Mouse (Mus musculus) heart, embryonic 13.5 days (tissue): ENCODE measurements around the gene Phactr3. TPM values are rescaled to one million over a fixed set of nuclear protein-coding genes. Genes with fewer than 3 reads are reported as not detected.

ENCODE experiments used
- ATAC-seq: fragments of 200-750 bp; cut with Nextera tagmentation; 2 replicates; pipeline ENCODE4 v1.8.0; 2017; ENCODE audit warnings: moderate TSS enrichment; ENCODE audit not compliant: insufficient number of reproducible peaks, low FRiP score, low TSS enrichment; ENCODE audit errors: extremely low read depth
- H3K27ac ChIP-seq: fragments of 300-500 bp; sonication (generic); replicated peaks from 2 replicates; pipeline ENCODE4 v1.5.1; 2015; ENCODE audit warnings: moderate library complexity, mild to moderate bottlenecking, inconsistent platforms
- H3K27me3 ChIP-seq: fragments of 300-500 bp; sonication (generic); replicated peaks from 2 replicates; pipeline ENCODE4 v1.6.1; 2015; ENCODE audit warnings: mild to moderate bottlenecking, inconsistent platforms
- H3K36me3 ChIP-seq: fragments of 300-500 bp; sonication (generic); 2 replicates; pipeline ENCODE4 v1.6.1; 2015; ENCODE audit warnings: mild to moderate bottlenecking, inconsistent platforms
- H3K4me1 ChIP-seq: fragments of 300-500 bp; sonication (generic); 2 replicates; pipeline ENCODE4 v1.6.1; 2015; ENCODE audit warnings: inconsistent platforms
- H3K4me2 ChIP-seq: fragments of 300-500 bp; sonication (generic); 2 replicates; pipeline ENCODE4 v1.6.1; 2015; ENCODE audit warnings: inconsistent platforms, mild to moderate bottlenecking, moderate library complexity
- H3K4me3 ChIP-seq: fragments of 300-500 bp; sonication (generic); 2 replicates; pipeline ENCODE4 v1.5.1; 2015; ENCODE audit warnings: moderate library complexity, mild to moderate bottlenecking, inconsistent platforms
- H3K9ac ChIP-seq: fragments of 300-500 bp; sonication (generic); 2 replicates; pipeline ENCODE4 v1.6.1; 2015; ENCODE audit warnings: inconsistent platforms, mild to moderate bottlenecking, moderate library complexity
- H3K9me3 ChIP-seq: fragments of 300-500 bp; sonication (generic); 2 replicates; pipeline ENCODE4 v1.6.1; 2016; ENCODE audit warnings: inconsistent platforms
- WGBS: fragments of 180-500 bp; shearing (Covaris S2); methylation state at CpG from one replicate; pipeline ENCODE4 v1.1.7; 2015; ENCODE audit warnings: mixed read lengths; 5-methylcytosine and 5-hydroxymethylcytosine counted together
- polyA plus RNA-seq: library from polyadenylated mRNA; unstranded; fragments of >200 nt; fragmentation: Nextera tagmentation; extraction: Ambion mirVana; gene quantifications from 2 replicates; pipeline ENCODE4 v1.2.1, GENCODE M21; 2015

The Phactr3 gene
- polyA plus RNA-seq, 1 experiment from 2014 or later, result 6.8 TPM

- no peaks in the 10 kb centered on the region for H3K36me3 ChIP-seq
- H3K9ac ChIP-seq, result no peak overlapping the region
- 7% methylated on average over 3 of the region's 3 CpGs for WGBS
- H3K4me3 ChIP-seq, result no peak overlapping the region
- peaks cover 8% of the 10 kb centered on the region for H3K4me1 ChIP-seq
- H3K9me3 ChIP-seq, result no peaks in the 10 kb centered on the region
- no peak for ATAC-seq
- peaks cover 46% of the 10 kb centered on the region for H3K27me3 ChIP-seq
- H3K27ac ChIP-seq, result no peak overlapping the region
- no peak overlapping the region for H3K4me2 ChIP-seq
These were observed 18.7 kb downstream of the Phactr3 start for GRCm38 (mm10) chr2:178137518-178137917.

- ATAC-seq, result no peak
- no peaks in the 10 kb centered on the region for H3K36me3 ChIP-seq
- WGBS, result 8% methylated on average over 10 of the region's 10 CpGs
- no peak overlapping the region for H3K4me3 ChIP-seq
- H3K27me3 ChIP-seq, result peaks cover 78% of the 10 kb centered on the region
- no peak overlapping the region for H3K9ac ChIP-seq
- peaks cover 8% of the 10 kb centered on the region for H3K4me1 ChIP-seq
- no peak overlapping the region for H3K27ac ChIP-seq
- 0 out of 2 replicates have a peak overlapping the region, but pooled peaks have one; percentile 63 for H3K4me2 ChIP-seq
- H3K9me3 ChIP-seq, result no peaks in the 10 kb centered on the region
These were observed 22.7 kb downstream of the Phactr3 start for GRCm38 (mm10) chr2:178141489-178141922.

GRCm38 (mm10) chr2:178142291-178143023, 23.7 kb downstream of the Phactr3 start:
- H3K27me3 ChIP-seq, result peaks cover 87% of the 10 kb centered on the region
- peak overlapping the region; percentile 69 for H3K9ac ChIP-seq
- ATAC-seq, result no peak
- H3K9me3 ChIP-seq, result no peaks in the 10 kb centered on the region
- peak overlapping the region; percentile 63 for H3K4me2 ChIP-seq
- H3K4me1 ChIP-seq, result peaks cover 8% of the 10 kb centered on the region
- no peak overlapping the region for H3K27ac ChIP-seq
- peak overlapping the region; percentile 45 for H3K4me3 ChIP-seq
- WGBS, result 13% methylated on average over 41 of the region's 42 CpGs
- no peaks in the 10 kb centered on the region for H3K36me3 ChIP-seq

GRCm38 (mm10) chr2:178143024-178143415, 24.2 kb downstream of the Phactr3 start:
- Histone ChIP-seq H3K27me3 (peaks cover 93% of the 10 kb centered on the region), H3K4me3 (no peak overlapping the region), H3K4me1 (peaks cover 8% of the 10 kb centered on the region), H3K9me3 (no peaks in the 10 kb centered on the region), H3K27ac (no peak overlapping the region), H3K4me2 (no peak overlapping the region), H3K36me3 (no peaks in the 10 kb centered on the region), H3K9ac (no peak overlapping the region)
- WGBS, result 41% methylated on average over 3 of the region's 3 CpGs
- ATAC-seq, result no peak

GRCm38 (mm10) chr2:178143898-178144297, 25.1 kb downstream of the Phactr3 start:
- H3K9me3 ChIP-seq, result no peaks in the 10 kb centered on the region
- no peak overlapping the region for H3K9ac ChIP-seq
- ATAC-seq, result no peak
- no peak overlapping the region for H3K4me3 ChIP-seq
- H3K4me1 ChIP-seq, result peaks cover 8% of the 10 kb centered on the region
- WGBS, result 74% methylated on average over 1 of the region's 1 CpGs
- no peaks in the 10 kb centered on the region for H3K36me3 ChIP-seq
- H3K4me2 ChIP-seq, result no peak overlapping the region
- no peak overlapping the region for H3K27ac ChIP-seq
- H3K27me3 ChIP-seq, result peaks cover 97% of the 10 kb centered on the region

GRCm38 (mm10) chr2:178149312-178149711, 30.5 kb downstream of the Phactr3 start:
- Histone ChIP-seq H3K36me3 (no peaks in the 10 kb centered on the region), H3K9ac (no peak overlapping the region), H3K4me2 (no peak overlapping the region), H3K4me3 (no peak overlapping the region), H3K27ac (no peak overlapping the region), H3K27me3 (peaks cover 71% of the 10 kb centered on the region), H3K9me3 (no peaks in the 10 kb centered on the region), H3K4me1 (0 out of 2 replicates have a peak, but pooled peaks cover 1% of the 10 kb centered on the region)
- WGBS, result 63% methylated on average over 1 of the region's 1 CpGs
- ATAC-seq, result no peak

- Histone ChIP-seq H3K9me3 (no peaks in the 10 kb centered on the region), H3K27me3 (peaks cover 65% of the 10 kb centered on the region), H3K4me1 (peaks cover 14% of the 10 kb centered on the region; the same call in 1 of the 2 replicates), H3K4me3 (no peak overlapping the region), H3K4me2 (no peak overlapping the region), H3K27ac (no peak overlapping the region), H3K9ac (no peak overlapping the region), H3K36me3 (no peaks in the 10 kb centered on the region)
- ATAC-seq, result no peak
- WGBS, result 69% methylated on average over 5 of the region's 5 CpGs
These were observed 31.9 kb downstream of the Phactr3 start for GRCm38 (mm10) chr2:178150697-178151096.

- Histone ChIP-seq H3K36me3 (no peaks in the 10 kb centered on the region), H3K27me3 (peaks cover 51% of the 10 kb centered on the region), H3K9me3 (no peaks in the 10 kb centered on the region), H3K4me2 (no peak overlapping the region), H3K4me3 (no peak overlapping the region), H3K27ac (no peak overlapping the region), H3K4me1 (peaks cover 26% of the 10 kb centered on the region), H3K9ac (no peak overlapping the region)
- no peak for ATAC-seq
- WGBS, result 67% methylated on average over 2 of the region's 2 CpGs
These were observed 34.8 kb downstream of the Phactr3 start for GRCm38 (mm10) chr2:178153601-178154000.

GRCm38 (mm10) chr2:178154129-178154528, 35.4 kb downstream of the Phactr3 start:
- Histone ChIP-seq H3K27ac (no peak overlapping the region), H3K9me3 (no peaks in the 10 kb centered on the region), H3K9ac (0 out of 2 replicates have a peak overlapping the region, but pooled peaks have one; percentile 10), H3K4me3 (no peak overlapping the region), H3K27me3 (peaks cover 55% of the 10 kb centered on the region), H3K4me1 (peaks cover 26% of the 10 kb centered on the region), H3K4me2 (no peak overlapping the region), H3K36me3 (no peaks in the 10 kb centered on the region)
- 57% methylated on average over 5 of the region's 5 CpGs for WGBS
- ATAC-seq, result no peak

GRCm38 (mm10) chr2:178154576-178154975, 35.8 kb downstream of the Phactr3 start:
- Histone ChIP-seq H3K4me1 (peaks cover 26% of the 10 kb centered on the region), H3K27ac (no peak overlapping the region), H3K4me2 (no peak overlapping the region), H3K27me3 (peaks cover 57% of the 10 kb centered on the region), H3K36me3 (no peaks in the 10 kb centered on the region), H3K9ac (no peak overlapping the region), H3K9me3 (no peaks in the 10 kb centered on the region), H3K4me3 (no peak overlapping the region)
- no peak for ATAC-seq
- 50% methylated on average over 4 of the region's 4 CpGs for WGBS

- Histone ChIP-seq H3K9me3 (no peaks in the 10 kb centered on the region), H3K36me3 (no peaks in the 10 kb centered on the region), H3K9ac (no peak overlapping the region), H3K27ac (no peak overlapping the region), H3K27me3 (peaks cover 62% of the 10 kb centered on the region), H3K4me3 (no peak overlapping the region), H3K4me2 (no peak overlapping the region), H3K4me1 (peaks cover 26% of the 10 kb centered on the region)
- ATAC-seq, result no peak
- WGBS, result 67% methylated on average over 8 of the region's 8 CpGs
These were observed 36.6 kb downstream of the Phactr3 start for GRCm38 (mm10) chr2:178155176-178155916.
